Mouse (Mus musculus): Measurements from ENCODE around the gene Map4k4.

- TF ChIP-seq EP300 (IDR thresholded peaks at IDR 0.05) (no peak), CTCF (IDR thresholded peaks at IDR 0.05) (no peak)
Measured at GRCm38 (mm10) chr1:40033315-40033714, 132.6 kb downstream of the Map4k4 start.

Data from lung, postnatal 0 days (tissue).